ENCODE assay signal across 23 mouse cellular contexts in genomic region chr7:137925656-137926055, GRCm38 (mm10).
"Had no signal": no experiment of that assay in that cellular context is flagged by ENCODE, and none has a peak within 500 bp of the region (broad histone marks: within the 10 kb centered on the region; RNA-seq: fewer than 3 reads in every experiment).

No protein-coding gene starts in this region.

- H3K9ac ChIP-seq: hindbrain, embryonic 12.5 days; hindbrain, embryonic 14.5 days; intestine, embryonic 15.5 days; limb, embryonic 12.5 days; liver, embryonic 13.5 days; liver, embryonic 15.5 days had no signal

- DNase-seq: gastrocnemius, adult 2 months; gastrocnemius, postnatal 10 days; gastrocnemius, postnatal 25 days; heart, adult 18-20 months; heart, postnatal 4 days; kidney, adult 18-20 months; kidney, adult 8-10 months; kidney, postnatal 10 days; kidney, postnatal 4 days; liver; liver, embryonic 13.5 days had no signal

- H3K36me3 ChIP-seq: heart, embryonic 10.5 days; hindbrain, embryonic 10.5 days; hindbrain, embryonic 12.5 days; intestine, embryonic 15.5 days; limb, embryonic 10.5 days; limb, embryonic 12.5 days; liver, embryonic 13.5 days; liver, embryonic 15.5 days had no signal

- H3K27me3 ChIP-seq: hindbrain, embryonic 12.5 days; intestine, embryonic 15.5 days; liver, embryonic 13.5 days; liver, embryonic 15.5 days had no signal

- H3K4me2 ChIP-seq: hindbrain, embryonic 12.5 days; hindbrain, embryonic 14.5 days; intestine, embryonic 15.5 days; limb, embryonic 12.5 days; liver, embryonic 11.5 days; liver, embryonic 13.5 days; liver, embryonic 15.5 days had no signal

- H3K4me3 ChIP-seq: gastrocnemius, adult 2 months; heart, embryonic 10.5 days; hindbrain, embryonic 10.5 days; hindbrain, embryonic 12.5 days; intestine, embryonic 15.5 days; layer of hippocampus, adult 2 months; left cerebral cortex, adult 2 months; limb, embryonic 10.5 days; limb, embryonic 12.5 days; liver, embryonic 13.5 days; liver, embryonic 15.5 days had no signal

- H3K4me1 ChIP-seq: hindbrain, embryonic 12.5 days; liver, embryonic 13.5 days; liver, embryonic 15.5 days had no signal

- H3K9me3 ChIP-seq: heart, embryonic 10.5 days; hindbrain, embryonic 10.5 days; hindbrain, embryonic 12.5 days; intestine, embryonic 15.5 days; limb, embryonic 10.5 days; limb, embryonic 12.5 days; liver, embryonic 13.5 days; liver, embryonic 15.5 days had no signal

- H3K27ac ChIP-seq: gastrocnemius, adult 2 months; heart, embryonic 10.5 days; hindbrain, embryonic 10.5 days; hindbrain, embryonic 12.5 days; hindbrain, embryonic 14.5 days; intestine, embryonic 15.5 days; layer of hippocampus, adult 2 months; left cerebral cortex, adult 2 months; limb, embryonic 10.5 days; limb, embryonic 12.5 days; liver, embryonic 13.5 days; liver, embryonic 15.5 days had no signal

- ATAC-seq: inflammation-experienced regulatory T-cells, adult 6 months had no signal
